Mouse (Mus musculus) embryo, embryonic 9.5 days (tissue): ENCODE measurements around the gene Cpn1.
"Not testable (repeated sequence)": the region's sequence is repeated elsewhere in the genome, so short reads cannot be mapped to it uniquely, and the experiment has no call there.

Experiments used
- DNase-seq: peaks from one replicate; pipeline ENCODE4 v3.0.0-alpha.2; 2017; ENCODE audit errors: extremely low spot score

Gene Cpn1

DNA sequence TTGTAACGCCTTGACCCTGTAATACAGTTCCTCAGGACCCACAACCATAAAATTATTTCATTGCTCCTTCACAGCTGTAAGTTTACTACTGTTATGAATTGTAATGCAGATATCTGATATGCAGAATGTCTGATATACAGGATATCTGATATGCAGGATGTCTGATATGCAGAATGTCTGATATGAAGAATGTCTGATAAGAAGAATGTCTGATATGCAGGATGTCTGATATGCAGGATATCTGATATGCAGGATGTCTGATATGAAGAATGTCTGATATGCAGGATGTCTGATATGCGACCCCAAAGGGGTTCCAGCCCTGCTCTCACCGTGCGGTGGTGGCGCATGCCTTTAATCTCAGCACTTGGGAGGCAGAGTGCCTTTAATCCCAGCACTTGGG lies 4.4 kb downstream of the Cpn1 start:
- no peak for DNase-seq

DNA sequence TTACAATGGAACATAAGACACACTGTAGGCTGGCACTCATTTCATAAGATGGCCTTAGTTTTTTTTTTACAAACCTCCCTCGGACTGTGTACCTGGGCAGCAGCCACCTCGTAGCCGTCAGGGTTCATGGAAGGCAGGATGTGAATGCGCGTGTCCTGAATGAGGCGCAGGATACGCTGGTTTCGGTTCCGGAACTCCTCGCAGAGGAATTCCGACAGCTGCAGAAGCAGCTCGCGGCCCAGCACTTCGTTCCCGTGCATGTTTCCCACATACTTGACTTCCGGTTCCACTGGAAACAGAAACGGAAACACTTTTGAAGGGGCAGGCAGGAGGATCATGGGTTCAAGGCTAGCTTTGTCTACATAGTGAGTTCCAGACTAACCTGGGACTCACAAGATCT lies 5.6 kb downstream of the Cpn1 start:
- no peak for DNase-seq

DNA sequence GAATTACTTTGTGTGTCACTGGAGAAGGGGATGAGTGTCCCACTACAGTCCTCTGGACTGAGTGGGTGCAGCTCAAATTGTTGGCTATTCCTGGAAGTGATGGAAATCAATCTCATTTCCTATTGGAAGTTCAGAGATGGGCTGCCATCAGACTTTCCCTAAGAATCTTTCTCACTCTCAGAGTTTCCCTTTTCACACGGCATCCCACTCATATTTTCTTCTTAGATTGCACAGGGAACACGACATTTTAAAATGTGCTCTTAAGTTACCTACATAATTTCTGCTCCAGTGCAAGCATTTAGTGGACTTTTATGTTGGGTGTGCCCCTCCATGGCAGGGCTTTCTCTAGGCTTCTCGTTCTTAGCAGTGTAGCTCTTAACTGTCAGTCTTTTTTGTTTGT lies 8.6 kb downstream of the Cpn1 start:
- no peak for DNase-seq

DNA sequence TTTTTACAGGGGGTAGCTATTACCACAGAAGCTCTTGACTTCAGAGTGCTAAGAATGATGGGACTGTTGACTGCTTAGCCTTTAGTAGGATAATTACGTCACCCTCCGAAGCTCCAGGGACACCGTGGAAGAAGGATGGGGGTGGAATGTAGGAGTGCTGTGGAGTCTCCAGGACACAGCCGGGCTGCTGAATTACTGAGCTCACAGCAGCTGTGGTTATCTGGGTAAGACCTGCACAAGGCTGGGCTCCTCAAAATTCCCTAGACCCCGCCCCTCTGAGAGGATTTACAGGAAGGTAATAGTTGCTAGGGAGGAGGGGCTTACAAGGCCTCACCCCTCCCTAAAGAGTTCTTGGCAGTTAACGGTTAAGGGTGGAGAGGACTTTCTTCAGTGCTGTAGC lies 9.7 kb downstream of the Cpn1 start:
- DNase-seq = no peak

DNA sequence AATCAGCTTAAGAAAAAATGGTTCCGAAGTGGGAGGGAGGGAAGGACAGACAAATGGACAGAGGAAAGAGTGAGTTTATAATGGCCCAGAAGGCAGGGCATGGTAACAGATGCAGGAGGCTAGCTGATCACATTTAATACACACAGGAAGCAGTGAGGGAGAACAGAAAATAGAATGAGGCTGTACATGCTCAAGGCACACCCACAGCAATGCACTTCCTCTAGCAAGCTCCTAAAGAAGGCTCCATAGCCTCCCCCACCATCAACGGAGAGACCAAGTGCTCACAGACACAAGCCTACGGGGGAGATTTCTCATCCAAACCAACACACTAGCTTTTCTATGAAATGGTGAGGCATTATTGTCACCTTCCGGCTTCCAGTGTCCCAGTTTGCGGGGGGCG lies 12.1 kb downstream of the Cpn1 start:
- DNase-seq = no peak

DNA sequence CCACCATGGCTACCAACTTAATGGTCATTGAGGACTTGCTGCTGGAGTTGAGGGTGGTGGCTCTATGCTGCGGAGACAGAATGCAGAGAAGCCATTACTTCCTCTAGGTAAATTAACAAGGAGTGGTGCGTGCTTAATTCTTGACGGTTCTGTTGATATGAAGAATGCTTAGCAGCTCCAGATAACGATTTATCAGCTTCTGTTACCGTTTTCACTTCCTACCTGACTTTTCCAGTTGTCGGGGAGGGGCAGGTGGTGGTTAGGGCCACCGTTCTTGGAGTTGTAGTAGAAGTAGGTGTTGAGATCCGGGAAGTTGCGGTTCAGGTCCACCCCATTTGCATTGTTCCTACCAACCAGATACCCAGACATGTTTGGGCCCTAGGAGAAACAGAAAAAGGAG lies 12.6 kb downstream of the Cpn1 start:
- no peak for DNase-seq

DNA sequence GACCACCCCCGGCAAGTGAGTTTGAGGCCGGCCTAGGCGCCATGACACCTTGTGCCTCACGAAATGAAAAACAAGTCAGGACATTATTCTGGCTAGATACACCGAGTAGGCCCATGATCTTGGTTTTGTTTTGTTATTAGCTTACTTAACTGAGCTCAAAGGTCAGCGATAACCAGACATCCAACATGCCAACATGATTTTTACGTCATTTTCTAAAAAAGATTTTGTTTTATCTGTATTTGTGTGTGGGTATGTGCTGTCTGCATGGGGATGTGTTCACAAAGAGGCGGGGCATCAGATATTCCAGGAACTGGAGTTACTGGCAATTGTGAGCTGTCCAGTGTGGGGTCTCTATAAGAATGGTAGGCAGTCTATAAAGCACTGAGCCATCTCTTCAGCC lies 14.2 kb downstream of the Cpn1 start:
- no peak for DNase-seq

DNA sequence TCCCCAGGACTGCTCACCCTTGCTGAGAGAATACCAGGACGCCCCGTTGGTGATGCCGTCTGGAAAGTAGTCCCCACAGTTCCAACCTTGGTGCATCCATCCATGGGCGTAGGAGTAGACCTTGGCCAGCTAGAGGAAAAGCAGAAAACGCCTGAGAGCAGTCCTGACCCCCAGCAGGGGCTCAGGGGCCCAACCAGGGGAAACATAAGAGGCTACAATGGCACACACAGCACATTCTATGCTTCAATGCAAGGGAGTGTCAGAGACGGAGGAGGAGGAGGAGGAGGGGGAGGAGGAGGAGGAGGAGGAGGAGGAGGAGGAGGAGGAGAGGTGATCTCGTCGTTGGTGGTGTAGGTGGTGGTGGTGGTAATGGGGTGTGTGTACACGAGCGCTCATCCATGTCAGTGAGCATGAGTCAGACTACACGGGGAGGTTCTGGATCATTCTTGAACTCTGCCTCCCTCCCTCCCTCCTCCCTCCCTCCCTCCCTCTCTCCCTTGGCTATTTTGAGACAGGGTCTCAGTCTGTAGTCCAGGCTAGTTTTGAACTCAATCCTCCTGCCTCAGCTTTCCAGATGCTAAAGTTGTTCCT lies 17.8 kb downstream of the Cpn1 start:
- no peak for DNase-seq

DNA sequence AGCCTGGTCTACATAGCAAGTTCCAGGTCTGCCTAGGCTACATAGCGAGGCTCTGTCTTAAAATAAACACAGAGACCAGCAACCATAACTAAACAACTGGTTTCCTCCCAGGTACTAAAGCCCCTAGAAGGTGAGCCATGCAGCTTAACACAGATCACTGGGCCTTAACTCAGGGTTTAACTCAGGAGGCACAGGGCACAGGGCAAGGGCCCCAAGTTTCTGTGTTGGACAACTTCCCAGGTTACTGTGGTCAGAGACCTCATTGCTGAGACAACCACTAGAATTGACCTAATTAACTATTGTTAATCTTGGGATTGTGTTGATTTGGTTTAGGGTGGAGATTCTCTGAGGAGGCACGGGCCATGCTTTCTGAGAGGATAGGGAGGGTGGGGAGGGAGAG lies 19.9 kb downstream of the Cpn1 start:
- no peak for DNase-seq

DNA sequence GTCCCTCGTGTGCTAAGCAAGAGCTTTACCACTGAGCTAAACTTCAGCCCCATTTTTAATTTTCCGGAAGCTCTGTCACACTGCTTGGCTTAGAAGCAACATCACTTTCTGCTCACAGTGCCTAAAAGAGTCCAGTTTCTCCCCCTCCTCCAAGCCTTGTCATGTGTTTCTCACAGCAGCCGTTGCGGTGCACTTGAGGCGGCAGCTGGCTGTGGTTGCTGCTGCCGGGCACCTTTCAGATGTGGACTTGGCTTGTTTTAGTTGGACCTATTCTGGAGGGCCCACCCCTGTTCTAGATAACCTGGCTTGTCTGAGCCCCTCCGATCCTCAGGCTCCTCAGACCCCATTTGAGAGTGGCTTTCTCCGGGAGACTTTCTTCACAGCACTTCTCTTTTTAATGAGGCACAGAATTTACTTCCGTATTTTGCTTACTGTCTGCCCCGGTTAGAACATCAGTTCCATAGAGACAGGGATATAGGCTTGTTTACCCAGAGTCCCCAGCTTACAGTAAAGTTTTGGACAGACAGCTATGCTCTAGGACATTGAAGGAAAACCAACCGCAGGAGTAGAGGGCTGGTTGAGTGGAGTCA lies 20.8 kb downstream of the Cpn1 start:
- no peak for DNase-seq

DNA sequence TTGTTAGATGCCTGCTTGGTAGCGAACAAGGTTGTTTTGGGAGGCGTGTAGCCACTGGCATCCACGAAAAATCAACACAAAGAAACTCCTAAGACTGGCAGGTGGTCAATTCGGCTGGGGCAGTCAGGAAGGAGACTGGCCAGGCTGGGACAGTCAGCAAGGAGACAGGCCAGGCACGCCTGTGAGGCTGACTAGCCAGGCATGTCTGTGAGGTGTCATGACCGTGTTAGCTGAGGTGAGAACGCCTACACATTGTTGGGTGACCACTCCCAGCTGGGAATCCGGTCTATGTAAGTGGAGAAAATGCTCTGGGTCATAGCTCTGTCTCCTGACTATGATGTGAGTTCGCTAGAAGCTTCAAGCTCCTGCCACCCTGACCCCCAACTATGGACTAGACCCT lies 23.6 kb downstream of the Cpn1 start:
- no peak for DNase-seq

DNA sequence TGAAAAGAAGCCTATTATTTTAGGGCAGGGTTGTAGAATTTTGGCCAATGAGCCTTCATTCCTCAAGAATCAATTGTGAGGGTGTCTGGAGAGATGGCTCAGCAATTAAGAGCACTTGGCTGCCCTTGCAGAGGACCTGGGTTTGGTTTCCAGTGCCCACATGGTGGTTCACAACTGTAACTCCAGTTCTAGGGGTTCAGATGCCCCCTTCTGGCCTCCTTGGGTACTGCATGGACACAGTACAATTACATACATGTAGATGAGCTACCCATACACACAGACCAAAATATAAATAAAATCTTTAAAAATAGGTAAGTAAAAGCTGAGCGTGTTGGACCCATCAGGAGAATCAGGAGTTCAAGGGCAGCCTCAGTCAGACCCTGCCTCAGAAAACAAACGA lies 25.2 kb downstream of the Cpn1 start:
- DNase-seq = no peak

DNA sequence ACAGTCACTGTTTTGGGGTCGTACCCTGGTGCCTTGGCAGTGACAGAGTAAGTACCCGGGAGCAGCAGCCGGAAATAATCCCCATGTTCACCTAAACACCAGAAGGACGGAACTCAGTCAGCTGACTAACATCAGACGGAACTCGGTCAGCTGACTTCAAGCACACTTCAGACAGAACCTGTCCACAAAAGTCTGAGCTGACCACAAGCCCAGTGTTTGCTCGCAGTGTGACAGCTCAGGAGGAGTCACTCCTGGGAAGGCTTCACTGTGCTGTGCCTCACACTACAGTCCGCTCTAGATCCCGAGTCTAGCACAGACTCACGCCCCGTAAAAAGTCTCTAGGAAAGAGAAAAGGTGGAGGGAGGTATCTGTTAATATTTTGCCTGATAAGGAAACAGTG lies 26.3 kb downstream of the Cpn1 start:
- no peak for DNase-seq

DNA sequence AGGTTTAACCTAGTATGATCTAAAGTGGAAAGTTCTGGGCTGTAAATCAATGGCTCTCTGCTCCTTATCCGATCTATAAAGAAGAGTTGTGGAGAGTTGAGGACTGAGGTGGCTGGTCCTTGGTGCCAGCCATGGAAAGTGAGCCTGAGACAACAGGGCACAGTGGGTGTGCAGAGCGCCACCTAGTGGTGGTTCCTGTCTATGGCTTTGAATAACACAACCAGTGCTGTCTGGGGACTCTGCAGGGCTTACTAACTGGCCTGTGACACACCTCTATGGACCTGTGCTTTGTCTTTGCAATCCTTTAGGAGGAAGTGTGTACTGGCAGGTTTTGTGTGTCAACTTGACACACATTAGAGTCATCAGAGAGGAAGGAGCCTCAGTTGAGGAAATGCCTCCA lies 27.2 kb downstream of the Cpn1 start:
- peak; percentile 67 for DNase-seq

DNA sequence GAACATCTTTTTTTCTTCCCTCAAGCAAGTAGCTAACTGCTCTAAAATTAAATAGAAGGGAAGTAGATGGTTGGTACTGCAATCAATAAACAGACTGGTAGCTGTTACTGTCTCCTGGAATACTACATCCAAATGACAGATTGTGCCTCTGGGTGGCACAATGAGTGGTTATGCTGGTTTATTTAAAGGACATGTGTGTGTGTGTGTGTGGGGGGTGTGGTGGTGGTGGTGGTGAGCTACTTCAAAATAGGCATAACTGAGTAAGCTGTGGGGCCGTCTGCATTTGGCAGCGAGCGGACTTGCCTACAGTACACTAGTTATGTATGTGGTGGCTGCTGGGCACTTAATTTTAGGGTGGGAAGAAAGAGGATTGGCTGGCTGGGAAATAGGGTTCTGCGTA lies 28.5 kb downstream of the Cpn1 start:
- no peak for DNase-seq

DNA sequence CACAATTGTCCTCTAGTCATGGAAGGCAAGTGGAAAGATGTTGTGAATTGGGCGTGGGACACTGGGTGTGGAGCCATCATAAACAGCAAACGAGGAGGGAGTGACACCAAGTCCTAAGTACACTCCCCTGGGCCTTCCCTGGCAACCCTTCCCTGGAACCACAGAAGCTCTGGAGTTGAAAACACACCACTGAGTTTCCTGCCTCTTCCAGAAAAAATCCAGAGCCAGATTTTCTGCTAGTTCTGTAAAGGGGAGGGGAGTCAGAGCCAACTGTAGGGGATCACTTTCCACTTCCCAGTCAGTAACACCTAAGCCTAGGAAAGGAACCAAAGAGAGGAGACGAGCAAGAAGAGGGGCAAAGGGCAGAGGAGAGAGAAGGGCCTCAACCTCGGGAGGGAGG lies 29.0 kb downstream of the Cpn1 start:
- no peak for DNase-seq

DNA sequence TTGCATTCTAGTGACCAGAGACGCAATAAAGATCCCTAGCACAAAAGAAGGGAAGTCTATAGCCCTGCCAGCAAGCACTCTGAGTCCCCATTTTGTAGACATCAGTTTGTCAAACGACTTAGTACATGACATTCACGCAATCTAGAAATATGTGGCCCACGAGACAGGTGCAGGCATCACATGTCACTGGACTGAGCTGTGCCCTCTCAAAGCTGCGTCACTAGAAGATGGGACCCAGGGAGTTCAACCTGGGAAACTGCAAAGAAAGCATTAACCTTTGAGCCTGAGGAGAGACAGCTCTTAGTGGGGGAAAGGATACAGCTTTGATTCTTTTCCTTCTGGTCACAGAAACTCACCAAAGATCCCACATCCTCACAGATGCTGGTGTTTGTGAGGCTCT lies 31.1 kb downstream of the Cpn1 start:
- no peak for DNase-seq

DNA sequence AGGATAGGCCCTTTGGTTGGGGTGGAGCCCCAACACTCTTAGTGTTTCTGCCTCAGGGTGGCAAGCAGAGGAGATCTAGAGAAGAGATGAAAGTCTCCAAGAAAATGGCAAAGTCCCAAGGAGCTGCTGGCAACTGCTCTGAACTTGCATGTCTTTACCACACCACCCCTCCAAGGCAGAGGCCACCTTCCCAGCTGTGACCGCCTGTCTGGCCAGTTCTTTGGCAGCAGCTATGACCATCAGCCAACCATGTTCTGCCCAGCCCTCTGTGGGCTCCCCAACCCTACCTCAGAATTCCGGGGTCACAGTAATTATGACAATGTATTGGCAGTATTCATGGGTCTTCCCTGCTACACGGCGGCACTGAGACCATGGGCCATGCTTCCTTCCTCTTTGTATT lies 31.5 kb downstream of the Cpn1 start:
- no peak for DNase-seq

DNA sequence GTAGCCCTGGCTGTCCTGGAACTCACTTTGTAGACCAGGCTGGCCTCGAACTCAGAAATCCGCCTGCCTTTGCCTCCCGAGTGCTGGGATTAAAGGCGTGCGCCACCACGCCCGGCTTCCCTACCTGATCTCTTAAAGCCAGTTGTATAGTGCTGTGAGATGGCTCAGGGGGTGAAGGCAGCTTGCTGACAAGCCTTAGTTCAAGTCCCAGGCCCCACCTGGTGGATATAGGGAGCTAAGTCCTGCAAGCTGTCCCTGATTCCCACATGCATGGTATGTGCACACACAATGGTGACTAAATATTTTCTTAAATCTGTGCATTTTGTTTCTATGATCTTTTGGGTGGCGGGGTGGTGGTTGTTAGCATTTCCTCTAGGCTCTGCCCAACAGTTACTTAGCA lies 33.4 kb downstream of the Cpn1 start:
- not testable (repeated sequence) for DNase-seq

DNA sequence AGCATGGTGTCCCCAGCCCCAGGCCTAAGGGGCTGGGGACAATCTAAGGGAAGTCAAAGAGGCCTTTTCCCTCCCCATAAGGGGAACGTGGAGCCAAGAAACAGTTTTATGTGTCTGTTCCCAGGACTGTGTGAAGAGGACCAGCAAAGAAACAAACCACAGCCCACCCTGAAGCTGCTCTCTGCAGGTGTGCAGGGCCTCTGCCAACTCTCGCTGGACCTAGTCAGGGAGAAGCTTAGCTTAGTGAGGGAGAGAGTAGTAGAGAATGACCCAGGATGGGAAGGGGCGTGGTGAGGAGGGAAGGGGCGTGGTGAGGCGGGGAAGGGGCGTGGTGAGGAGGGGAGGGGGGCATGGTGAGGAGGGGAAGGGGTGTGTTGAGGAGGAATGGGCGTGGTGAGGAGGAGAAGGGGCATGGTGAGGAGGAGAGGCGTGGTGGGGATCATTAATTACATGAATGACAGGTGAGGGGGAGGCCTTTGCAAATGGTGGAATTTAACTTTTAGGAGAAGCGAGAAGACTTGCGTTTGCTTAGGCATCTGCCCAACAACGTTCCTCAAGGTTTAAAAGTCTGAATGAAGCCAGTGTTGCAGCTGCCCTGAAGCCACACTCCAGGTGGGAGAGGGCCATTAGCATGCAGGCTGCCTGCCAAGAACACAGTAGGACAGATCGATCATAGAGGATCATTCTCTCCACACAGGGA lies 37.1 kb downstream of the Cpn1 start:
- DNase-seq = peak; percentile 74

DNA sequence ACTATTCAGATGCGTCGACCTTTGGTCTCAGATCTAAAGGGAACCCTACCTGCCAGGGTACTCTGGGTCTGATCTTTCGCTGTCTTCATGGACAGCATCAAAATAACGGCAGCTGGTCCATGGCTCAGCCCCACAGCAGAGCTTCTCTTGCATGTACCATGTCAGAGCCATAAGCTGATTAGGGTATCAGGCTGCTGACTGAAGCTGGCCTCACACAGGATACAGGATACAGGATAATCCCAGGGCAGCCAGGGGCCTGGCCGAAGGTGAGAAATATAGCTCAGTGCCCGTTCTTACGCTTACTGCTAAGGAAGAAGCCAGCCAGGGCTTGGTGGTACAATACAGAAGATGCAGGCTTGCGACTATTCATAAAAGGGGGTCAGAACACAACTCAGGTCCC lies 41.8 kb downstream of the Cpn1 start:
- no peak for DNase-seq

DNA sequence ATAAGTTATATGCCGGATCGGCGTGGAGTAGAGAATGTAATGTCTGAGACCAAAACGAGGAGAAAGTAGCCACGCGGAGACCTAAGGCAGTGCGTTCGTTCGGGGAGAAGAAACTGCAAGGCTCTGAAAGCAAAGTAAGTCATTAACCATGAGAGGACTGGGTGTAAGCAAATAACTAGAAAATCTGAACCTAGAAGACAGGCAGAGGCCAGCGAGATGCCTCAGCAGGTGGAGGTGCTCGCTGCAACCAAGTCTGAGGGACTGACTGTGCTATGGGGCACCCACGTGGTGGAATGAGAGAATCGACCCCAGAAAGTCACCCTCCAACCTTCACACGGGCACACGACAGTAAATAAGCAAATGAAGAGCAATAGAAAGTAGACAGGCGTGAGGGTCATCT lies 43.3 kb downstream of the Cpn1 start:
- no peak for DNase-seq

DNA sequence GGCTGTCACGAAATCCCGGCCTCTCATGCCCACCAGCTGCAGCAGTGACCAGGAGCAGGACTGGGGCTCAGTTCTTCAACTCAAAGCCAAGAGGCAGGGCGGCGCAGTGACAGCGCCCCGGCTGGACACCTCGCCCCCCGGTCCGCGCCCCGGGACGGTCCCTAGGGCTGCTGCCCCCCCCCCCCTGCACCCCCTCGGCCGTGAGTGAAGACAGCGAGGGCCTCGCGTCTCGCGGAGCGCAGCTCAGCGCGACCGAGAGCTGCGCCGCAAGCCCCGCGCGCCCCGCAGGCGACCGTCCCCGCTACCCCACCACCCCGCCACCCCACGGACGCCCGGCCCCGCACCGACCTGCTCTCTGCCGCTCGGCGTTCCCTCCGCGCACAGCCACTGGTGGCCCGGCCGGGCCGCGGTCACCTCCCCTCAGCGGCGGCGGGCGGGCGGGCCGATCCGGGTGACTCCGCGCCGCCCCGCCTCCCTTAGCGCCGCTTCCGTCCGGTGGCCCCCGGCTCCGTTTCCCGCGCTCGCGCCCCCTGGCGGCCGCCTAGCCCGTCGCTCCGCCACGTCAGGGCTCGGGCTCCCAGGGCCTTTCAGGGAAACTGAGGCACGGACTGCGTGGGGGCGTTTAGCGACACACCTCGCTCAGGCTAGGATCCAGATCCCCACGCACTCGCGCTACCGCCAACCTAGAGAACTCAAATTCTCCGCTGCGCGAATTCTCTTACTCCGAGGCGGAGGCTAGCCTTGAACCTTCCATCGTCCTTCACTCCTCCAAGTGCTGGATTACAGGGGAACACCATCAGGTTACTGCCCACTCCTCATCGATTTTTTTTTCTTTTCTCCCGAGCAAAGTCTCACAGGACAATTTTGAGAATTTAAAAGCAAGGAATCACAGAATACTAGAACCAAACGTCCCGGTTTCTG lies 46.3 kb downstream of the Cpn1 start, which contains the start of gene Dnmbp:
Dnmbp (minus strand) TSS at position 423 of the 921 bp plus-strand sequence.
- peak; percentile 85 for DNase-seq
